Mouse (Mus musculus): ENCODE data around the gene Mr1.

DNA sequence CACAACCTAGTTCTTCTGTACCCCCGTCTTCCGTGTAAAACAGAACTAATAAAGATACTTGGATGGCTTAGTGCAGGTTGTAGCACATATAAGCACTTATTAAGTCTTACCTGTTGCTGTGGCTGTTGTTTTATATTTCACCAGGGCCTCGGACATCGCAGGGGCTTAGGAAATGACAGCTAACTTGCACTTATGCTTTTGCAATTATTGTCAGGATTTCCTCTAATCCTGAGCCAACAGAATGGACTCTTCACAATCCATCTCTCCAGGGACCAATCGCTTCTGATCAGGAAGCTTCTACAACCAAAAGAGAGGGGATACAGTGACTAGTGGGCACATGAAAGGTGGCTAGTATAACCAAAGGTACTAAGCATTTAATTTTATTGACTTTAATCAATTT is 42.6 kb downstream of the Mr1 start:
- no peak for TF ChIP-seq CTCF (IDR thresholded peaks at IDR 0.05; ENCODE audit: borderline replicate concordance, insufficient read depth, low read depth, low read length)
- TF ChIP-seq POLR2A (IDR thresholded peaks at IDR 0.05; ENCODE audit: borderline replicate concordance, insufficient read depth, low read length), result no peak
